Mouse (Mus musculus) ovary, postnatal 10 days (tissue): ENCODE measurements around the gene 4933407L21Rik.

Source experiments
- DNase-seq: peaks from one replicate; pipeline ENCODE4 v3.0.0; 2022; ENCODE audit warnings: low spot score

4933407L21Rik gene

GRCm38 (mm10) chr1:85928057-85928687 lies at the start of gene 4933407L21Rik:
4933407L21Rik (plus strand) TSS chr1:85928483.
- no peak for DNase-seq

- no peak for DNase-seq
Observed at GRCm38 (mm10) chr1:85882003-85882402, 46.3 kb upstream of the 4933407L21Rik start.

DNA sequence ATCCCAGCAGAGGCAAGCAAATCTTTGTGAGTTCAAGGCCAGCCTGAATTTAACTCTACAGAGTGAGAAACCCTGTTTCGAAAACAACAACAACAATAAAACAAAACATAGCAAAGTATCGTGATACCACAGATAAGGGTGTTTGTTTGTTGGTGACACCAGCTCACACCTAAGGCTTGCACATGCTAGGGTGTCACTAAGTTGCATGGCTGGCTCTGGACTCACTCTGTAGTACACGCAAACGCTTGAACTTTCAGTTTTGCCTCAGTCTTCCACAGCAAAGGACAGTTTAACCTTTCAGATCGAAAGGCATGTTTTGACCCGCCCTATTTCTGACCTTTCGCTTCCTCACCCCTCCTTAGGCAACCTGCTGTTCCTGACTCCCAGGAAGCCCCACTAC lies 41.1 kb upstream of the 4933407L21Rik start:
- no peak for DNase-seq

DNA sequence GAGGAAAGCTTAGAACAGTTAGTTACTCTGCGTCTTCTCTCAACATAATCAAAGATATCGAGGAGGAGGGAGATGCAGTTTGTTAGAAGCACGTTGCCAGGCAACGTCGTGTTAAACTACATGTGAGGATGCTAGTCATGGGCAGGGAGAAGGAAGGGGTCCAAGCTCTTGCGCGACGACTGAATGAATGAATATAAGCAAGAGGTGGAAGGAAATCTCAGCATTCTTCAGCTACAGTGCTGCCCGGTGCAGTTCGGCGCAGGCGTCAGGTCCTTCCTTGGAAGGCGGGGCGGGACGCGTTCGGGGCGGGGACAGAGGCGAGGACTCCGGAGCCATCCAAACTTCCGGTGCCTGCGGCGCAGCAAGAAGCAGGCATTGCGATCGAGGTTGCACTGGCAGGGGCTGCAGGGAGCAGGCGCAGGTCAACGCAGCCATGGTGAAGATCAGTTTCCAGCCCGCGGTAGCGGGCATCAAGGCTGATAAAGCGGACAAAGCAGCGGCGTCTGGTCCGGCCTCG lies 34.0 kb upstream of the 4933407L21Rik start, which contains the start of gene Itm2c:
TSS of gene Itm2c (plus strand) at position 51 of the 517 bp plus-strand sequence.
- DNase-seq = peak; percentile 77

DNA sequence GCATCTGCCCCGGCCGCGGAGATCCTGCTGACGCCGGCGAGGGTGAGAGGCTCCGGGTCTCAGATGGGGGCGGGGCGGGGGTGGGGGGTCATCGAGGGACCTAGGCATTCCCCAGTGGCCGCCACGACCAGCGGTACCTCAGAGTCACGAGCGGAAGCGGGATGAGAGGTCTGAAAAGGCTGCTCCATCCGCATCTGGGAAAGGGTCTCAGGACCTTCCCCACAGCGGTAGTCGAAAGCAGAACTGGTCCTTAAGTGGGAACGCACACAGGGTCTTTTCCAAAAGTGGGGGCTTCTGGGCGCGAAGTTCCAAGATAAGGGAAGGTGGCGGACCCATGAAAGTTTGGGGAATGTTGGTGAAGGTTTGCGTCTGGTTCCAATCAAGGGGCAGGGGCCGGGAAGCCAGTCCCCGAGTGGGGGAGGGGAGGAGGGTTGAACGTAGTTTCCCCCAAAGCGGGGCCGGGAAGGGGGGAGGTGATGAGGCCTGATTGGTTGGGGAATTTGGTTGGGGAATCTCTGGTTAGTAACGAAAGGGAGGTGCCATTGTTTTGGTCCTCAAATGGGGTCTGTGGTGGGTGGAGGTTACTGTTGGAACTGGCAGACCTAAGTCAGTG lies 33.4 kb upstream of the 4933407L21Rik start:
- peak; percentile 45 for DNase-seq

DNA sequence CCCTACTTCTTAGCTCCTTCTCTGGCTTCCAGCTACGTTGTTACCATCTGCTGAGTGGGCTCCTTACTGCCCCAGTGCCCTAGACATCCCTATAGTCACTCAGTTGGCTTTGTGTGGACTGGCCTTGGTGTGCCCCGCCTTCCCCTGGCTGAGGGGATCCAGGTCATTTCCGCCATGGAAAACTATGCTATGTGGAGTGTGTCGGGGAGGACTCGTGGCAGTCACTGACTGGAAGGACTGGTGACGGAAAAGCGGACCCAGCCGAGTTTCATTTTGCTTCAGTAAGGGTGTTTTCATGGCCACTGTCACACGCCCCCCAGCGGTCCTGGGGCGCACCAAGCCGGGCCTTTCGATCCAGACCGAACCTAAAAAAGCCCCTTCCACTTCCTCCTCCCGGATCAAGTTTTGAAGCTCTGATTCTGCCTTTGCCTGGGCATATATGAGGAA lies 32.9 kb upstream of the 4933407L21Rik start:
- no peak for DNase-seq

GRCm38 (mm10) chr1:85896110-85896509 lies 32.2 kb upstream of the 4933407L21Rik start:
- no peak for DNase-seq

DNA sequence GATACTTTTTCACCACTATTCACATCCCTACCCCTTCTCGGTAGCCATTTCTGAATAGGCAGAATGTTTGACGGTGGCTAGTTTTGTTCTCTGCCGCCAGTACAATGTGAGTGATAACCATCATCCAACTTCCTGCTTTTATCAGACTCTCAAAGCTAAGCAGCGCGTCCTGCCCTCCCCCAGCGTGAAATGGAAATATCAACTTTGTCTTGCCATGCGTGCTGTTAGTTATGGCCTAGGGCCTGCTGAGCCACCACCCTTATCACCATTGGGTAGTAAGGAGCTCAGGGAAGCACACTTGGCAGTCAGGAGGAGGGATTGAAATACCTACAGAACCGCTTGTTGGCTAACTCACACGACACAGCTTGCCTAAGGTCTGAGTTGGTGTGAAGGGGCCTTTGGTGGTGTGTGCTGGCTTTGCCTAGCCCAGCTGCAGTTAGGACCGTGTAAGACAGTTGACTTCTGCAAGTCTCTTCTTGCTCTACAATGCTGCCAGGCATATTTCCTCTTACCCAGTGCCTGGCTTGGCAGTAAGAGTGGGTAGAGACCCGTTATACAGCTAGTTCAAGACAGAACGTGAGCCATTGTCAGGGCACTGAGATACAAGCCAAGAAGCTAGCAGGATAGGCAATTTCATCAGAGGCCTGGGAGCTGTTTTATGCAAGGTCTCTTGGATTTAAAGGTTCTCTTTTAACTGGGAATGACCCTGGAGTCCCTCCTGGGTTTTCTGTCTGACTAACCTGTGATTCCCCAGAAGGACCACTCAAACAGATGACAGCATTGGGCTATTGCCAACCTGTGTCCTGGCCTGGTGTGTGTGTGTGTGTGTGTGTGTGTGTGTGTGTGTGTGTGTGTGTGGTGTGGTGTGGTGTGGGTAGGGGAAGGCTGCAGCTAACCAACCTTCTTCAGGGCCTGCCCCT lies 31.2 kb upstream of the 4933407L21Rik start:
- no peak for DNase-seq

DNA sequence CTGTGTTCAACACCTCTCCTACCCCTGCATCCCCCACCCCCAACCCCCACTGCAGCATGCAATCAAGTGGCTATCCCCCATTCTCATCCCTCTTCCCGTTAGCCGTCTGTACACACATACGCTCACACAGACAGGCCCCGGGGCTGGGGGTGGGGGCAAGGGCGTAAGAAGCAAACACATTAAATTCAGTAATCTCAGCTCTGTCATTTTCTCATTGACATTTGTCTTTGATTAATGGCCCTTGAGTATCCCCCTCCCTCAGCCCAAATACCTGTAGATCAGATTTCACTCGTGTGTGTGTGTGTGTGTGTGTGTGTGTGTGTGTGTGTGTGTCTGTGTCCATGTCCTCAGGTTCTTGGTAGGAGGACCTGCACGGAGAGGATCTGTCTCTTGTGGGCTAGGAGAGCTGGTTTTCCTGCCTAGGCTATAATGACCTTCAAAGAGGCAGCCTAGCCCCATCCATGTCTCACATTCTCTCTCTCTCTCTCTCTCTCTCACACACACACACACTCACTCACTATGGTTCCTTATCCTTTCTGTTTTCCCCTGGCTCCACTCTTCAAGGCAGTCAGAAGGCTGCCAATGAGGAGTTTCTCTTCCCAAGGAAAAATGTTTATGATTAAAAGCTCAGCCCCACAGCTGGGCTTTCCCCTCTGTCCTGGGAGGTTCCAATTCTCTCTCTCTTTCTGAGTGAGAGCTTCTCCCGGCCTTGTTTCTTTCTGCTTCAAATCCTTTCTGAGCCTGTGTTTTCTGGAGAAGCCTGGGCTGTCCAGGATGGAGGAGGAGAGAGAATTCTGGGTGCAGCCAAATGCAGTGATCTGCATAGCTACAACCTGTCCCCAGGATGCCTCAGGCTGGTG lies 30.2 kb upstream of the 4933407L21Rik start:
- no peak for DNase-seq

DNA sequence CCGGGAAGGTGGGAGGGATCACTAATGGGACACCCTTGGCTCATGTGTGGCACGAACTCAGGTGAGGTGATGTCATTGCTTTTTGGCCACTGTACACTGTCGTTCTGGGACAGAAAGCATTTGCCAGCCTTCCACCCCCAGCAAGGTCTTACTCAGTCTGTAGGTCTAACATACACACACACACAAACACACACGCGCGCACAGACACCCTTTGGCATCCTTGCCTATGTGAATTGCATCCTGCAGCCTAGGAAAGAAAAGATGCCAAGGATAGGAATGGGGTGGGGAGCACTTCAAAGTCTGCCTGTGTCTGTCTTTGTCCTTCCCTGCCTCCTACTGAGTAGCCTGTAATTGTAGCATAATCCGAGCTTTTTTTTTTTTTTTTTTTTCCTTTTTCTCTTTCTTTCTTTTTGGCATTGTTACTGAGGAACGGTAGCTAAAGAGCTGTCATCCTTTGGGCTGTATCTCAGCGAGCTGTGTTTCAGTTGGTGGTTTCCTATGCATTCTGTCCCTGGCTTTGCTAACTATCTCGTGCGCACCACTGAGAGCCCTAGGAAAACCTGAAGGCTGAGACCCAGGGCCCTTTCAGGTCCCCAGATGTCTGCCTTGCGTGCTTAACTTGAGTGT lies 29.4 kb upstream of the 4933407L21Rik start:
- DNase-seq = no peak

GRCm38 (mm10) chr1:85899388-85899761 lies 28.9 kb upstream of the 4933407L21Rik start:
- no peak for DNase-seq

DNA sequence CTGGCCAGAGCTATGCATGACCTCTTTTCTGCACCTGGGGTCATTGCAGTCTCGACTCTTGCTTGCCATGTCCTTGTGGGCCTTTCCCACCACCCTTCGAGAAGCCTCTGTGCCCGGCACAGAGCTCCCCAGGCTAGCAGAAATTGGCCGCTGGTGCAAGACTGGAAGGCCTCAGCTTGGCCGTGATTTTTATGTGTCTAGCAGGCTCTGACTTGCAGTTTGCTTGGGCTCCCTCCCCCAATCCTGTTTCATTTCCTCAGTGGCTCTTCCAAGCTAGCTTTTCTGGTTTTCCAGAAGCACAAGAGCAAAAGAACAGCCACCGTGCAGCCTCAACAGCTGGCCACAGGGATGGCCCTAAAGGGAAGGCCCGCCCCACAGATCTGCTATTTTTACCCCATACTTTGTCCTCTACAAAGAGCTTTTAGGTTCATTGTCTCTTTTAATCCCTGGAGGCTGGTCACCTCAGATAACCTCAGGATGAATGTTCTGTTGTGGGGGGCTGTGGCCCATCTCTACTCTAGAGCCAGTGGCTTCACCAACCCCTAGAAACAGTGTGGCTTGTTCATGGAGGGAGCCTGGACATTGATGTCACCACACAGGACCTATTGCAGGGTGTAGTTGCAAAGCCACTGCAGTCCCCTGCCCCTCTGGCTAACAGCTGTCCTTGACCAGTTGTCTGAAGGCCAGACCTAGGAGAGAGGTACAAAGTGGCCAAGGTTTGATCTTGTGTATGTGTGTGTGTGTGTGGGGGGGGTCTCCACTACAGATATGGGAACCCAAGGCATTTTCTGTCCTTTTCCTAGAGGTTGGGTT lies 27.6 kb upstream of the 4933407L21Rik start:
- DNase-seq = no peak

DNA sequence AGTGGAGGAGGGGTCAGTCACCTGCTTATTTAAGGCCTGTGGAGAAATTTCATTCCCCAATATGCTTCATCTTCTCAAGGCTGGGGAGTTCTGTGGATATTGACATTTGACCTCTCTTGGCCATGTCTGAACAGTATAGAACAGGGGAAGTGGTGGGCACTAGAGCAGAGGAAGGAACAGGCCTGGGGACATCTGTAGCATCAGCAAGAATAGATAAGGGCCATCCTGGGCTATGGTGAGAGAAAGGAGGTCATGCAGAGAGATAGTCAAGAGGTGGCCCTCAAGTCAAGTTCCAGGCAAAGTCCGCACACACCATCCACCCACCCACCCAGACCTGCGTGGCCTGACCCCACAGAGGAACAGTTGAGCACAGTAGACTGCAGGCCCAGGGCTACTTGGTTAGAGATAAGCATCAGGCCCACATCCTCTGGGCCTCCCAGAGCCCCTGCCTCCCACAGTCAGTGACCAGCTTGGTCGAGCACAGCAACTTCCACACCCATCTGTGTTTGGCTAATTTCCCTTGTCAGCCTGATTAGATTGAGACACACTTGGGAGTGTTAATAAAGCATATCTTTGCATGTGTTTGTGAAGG lies 26.7 kb upstream of the 4933407L21Rik start:
- DNase-seq = no peak

DNA sequence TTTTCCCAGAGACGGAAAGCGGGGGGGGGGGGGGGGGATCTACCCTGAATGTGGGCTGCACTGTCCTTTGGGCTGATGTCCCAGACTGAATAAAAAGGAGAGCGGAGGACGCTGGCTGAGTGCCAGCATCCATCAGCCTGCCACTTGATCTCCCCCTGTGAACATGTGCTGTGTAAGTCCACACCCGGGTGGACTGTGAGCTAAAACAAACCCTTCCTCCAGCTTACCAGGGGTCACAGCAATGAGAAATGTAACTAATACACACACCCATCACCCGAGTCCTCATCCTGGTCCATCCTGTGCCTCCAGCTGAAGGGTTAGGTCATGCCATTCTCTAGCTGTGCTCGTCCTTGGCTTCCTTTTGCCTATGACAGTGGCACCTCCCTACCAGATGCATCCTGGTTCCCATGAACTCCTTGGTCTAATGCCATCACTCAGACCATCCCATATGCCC lies 26.1 kb upstream of the 4933407L21Rik start:
- no peak for DNase-seq

GRCm38 (mm10) chr1:85906892-85907291 lies 21.4 kb upstream of the 4933407L21Rik start:
- no peak for DNase-seq

- no peak for DNase-seq
Observed at GRCm38 (mm10) chr1:85908754-85909590, 19.3 kb upstream of the 4933407L21Rik start.

DNA sequence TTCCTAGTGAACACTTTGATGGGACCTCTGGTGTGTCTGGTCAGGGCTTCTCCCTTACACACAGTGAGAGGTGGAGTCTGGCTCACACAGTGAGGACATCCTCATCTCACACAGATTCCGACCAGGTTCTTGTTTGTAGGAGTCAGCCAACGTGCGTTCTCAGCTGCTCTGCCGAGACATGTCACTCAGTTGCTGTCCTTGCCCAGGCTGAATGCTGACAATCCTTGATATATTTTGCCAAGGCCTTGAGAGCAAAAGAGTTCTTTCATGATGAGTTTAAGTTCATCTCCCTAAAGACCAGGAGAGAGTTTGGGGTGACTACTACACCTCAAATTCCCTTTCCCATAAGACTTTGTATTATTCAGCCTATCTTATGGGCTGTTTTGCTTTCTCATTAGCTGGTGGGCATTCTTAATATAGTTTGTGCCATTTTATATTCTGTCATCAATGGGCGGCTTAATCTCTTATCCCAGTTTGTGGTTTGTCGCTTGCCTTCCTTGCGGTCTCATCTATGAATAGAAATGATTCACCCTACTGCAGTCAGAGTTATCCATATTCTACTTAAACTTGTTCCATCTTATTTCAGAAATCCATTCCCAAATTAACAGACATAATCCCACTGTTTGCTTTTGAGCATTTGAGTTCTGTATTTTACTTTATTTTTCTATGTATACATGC lies 15.1 kb upstream of the 4933407L21Rik start:
- DNase-seq = no peak

- DNase-seq = no peak
Observed at GRCm38 (mm10) chr1:85915890-85916289, 12.4 kb upstream of the 4933407L21Rik start.
